Mouse (Mus musculus) liver, embryonic 14.5 days (tissue): ENCODE data around the gene Rexo4. TPM values are rescaled to one million over a fixed set of nuclear protein-coding genes. Genes with fewer than 3 reads are reported as not detected.

Source experiments
- ATAC-seq: fragments of 200-750 bp; cut with Nextera tagmentation; 2 replicates; pipeline ENCODE4 v1.8.0; 2017; ENCODE audit warnings: moderate number of reproducible peaks, mild to moderate bottlenecking, moderate library complexity; ENCODE audit not compliant: insufficient read depth
- DNase-seq, 3 experiments: peaks; one replicate each; pipeline ENCODE4 v3.0.0-alpha.2; 2012 to 2013; ENCODE audit warnings: low read depth in 3 of 3, low spot score in 3 of 3
- H3K27ac ChIP-seq: fragments of 300-500 bp; sonication (generic); 2 replicates; pipeline ENCODE4 v1.5.1; 2014; ENCODE audit warnings: moderate library complexity, mild to moderate bottlenecking, control low read depth, inconsistent platforms
- H3K27me3 ChIP-seq: fragments of 300-500 bp; sonication (generic); 2 replicates; pipeline ENCODE4 v1.6.1; 2014; ENCODE audit warnings: mild to moderate bottlenecking, low read length, moderate library complexity; ENCODE audit not compliant: control insufficient read depth, insufficient read depth
- H3K36me3 ChIP-seq: fragments of 300-500 bp; sonication (generic); replicated peaks from 2 replicates; pipeline ENCODE4 v1.6.1; 2014; ENCODE audit warnings: low read depth; ENCODE audit not compliant: control insufficient read depth, insufficient read depth
- H3K4me1 ChIP-seq, 2 experiments: fragments of 200-500 bp in 1 of 2; fragments of 300-500 bp in 1 of 2; sonication (generic) in 1 of 2; replicated peaks; 2 replicates each; pipeline ENCODE4 v1.6.1; 2012 to 2014; ENCODE audit warnings: antibody characterized with exemption in 1 of 2, inconsistent platforms in 1 of 2, low read length in 1 of 2; ENCODE audit not compliant: control insufficient read depth in 2 of 2, insufficient read depth in 2 of 2
- H3K4me2 ChIP-seq: fragments of 300-500 bp; sonication (generic); 2 replicates; pipeline ENCODE4 v1.6.1; 2014; ENCODE audit warnings: low read depth, mild to moderate bottlenecking, control low read depth, moderate library complexity
- H3K4me3 ChIP-seq, 2 experiments: fragments of 200-500 bp in 1 of 2; fragments of 300-500 bp in 1 of 2; sonication (generic) in 1 of 2; 2 replicates each; pipeline ENCODE4 v1.5.1; 2012 to 2014; ENCODE audit warnings: low read depth in 2 of 2, low read length in 2 of 2, mild to moderate bottlenecking in 2 of 2, control low read depth in 1 of 2, inconsistent platforms in 1 of 2, moderate library complexity in 1 of 2; ENCODE audit not compliant: insufficient read depth in 1 of 2
- H3K9ac ChIP-seq: fragments of 300-500 bp; sonication (generic); replicated peaks from 2 replicates; pipeline ENCODE4 v1.6.1; 2014; ENCODE audit warnings: mild to moderate bottlenecking, control low read depth, moderate library complexity
- H3K9me3 ChIP-seq: fragments of 300-500 bp; sonication (generic); 2 replicates; pipeline ENCODE4 v1.6.1; 2016; ENCODE audit warnings: low read length, mixed read lengths; ENCODE audit not compliant: control insufficient read depth
- CTCF ChIP-seq: IDR thresholded peaks from 2 replicates; pipeline ENCODE4 v1.5.1; 2016; ENCODE audit warnings: antibody characterized with exemption, low read depth, control low read depth
- EP300 ChIP-seq: IDR thresholded peaks from 2 replicates; pipeline ENCODE4 v1.6.1; 2016; ENCODE audit warnings: antibody characterized with exemption, low read depth
- WGBS: fragments of 180-500 bp; shearing (Covaris S2); extraction: QIAGEN DNeasy Blood & Tissue Kit; methylation state at CpG from one replicate; pipeline ENCODE4 v1.1.7; 2014; ENCODE audit not compliant: insufficient replicate concordance; 5-methylcytosine and 5-hydroxymethylcytosine counted together
- polyA plus RNA-seq, 2 experiments: library from polyadenylated mRNA; depleted of rRNA in 1 of 2; stranded (reverse) in 1 of 2; unstranded in 1 of 2; fragments of >200 nt; fragmentation: Nextera tagmentation in 1 of 2; extraction: Ambion mirVana in 1 of 2; gene quantifications; 2 replicates each; pipeline versions ENCODE4 v1.2.1 to v1.2.3; 2012 to 2014

The Rexo4 gene
- polyA plus RNA-seq, 2 experiments, result 18.0 to 18.6 TPM

- 51% methylated on average over 4 of the region's 4 CpGs for WGBS
Measured at GRCm38 (mm10) chr2:26907109-26907508, 57.1 kb downstream of the Rexo4 start.

GRCm38 (mm10) chr2:26906431-26906830 is 57.8 kb downstream of the Rexo4 start:
- Histone ChIP-seq H3K4me3 (no peak overlapping the region), H3K36me3 (peaks cover 26% of the 10 kb centered on the region), H3K9me3 (no peaks in the 10 kb centered on the region), H3K27me3 (no peaks in the 10 kb centered on the region), H3K27ac (no peak overlapping the region), H3K4me2 (no peak overlapping the region), H3K9ac (no peak overlapping the region), H3K4me1 (peaks cover 8 to 20% of the 10 kb centered on the region in 2 experiments)
- 78% methylated on average over 3 of the region's 3 CpGs for WGBS
- ATAC-seq (no peak), DNase-seq (no peak)
- TF ChIP-seq EP300 (no peak), CTCF (no peak)

More at GRCm38 (mm10) chr2:26907109-26907508, 57.1 kb downstream of the Rexo4 start:
- no peaks in the 10 kb centered on the region for H3K27me3 ChIP-seq
- ATAC-seq (no peak), DNase-seq (no peak)
- no peak overlapping the region for H3K4me3 ChIP-seq
- H3K9me3 ChIP-seq, result no peaks in the 10 kb centered on the region
- TF ChIP-seq EP300, result no peak
- TF ChIP-seq CTCF, result peak; percentile 92
- no peak overlapping the region for H3K9ac ChIP-seq
- H3K27ac ChIP-seq, result no peak overlapping the region
- H3K4me1 ChIP-seq, result peaks cover 9 to 15% of the 10 kb centered on the region in 2 experiments
- H3K36me3 ChIP-seq, result peaks cover 33% of the 10 kb centered on the region
- no peak overlapping the region for H3K4me2 ChIP-seq

GRCm38 (mm10) chr2:26905936-26906335 is 58.2 kb downstream of the Rexo4 start:
- ATAC-seq (no peak), DNase-seq (no peak)
- no peak overlapping the region for H3K4me2 ChIP-seq
- no peak overlapping the region for H3K27ac ChIP-seq
- TF ChIP-seq CTCF, result no peak
- no peak for TF ChIP-seq EP300
- H3K4me3 ChIP-seq, result no peak overlapping the region
- H3K27me3 ChIP-seq, result no peaks in the 10 kb centered on the region
- H3K9me3 ChIP-seq, result no peaks in the 10 kb centered on the region
- H3K36me3 ChIP-seq, result peaks cover 24% of the 10 kb centered on the region
- no peak overlapping the region for H3K9ac ChIP-seq
- peaks cover 11 to 22% of the 10 kb centered on the region in 2 experiments for H3K4me1 ChIP-seq
- 61% methylated on average over 2 of the region's 2 CpGs for WGBS

Other genes with a start within 250 kb of the Rexo4 start
- not detected in 2 replicates for gene Abo, start 99.4 kb downstream of the Rexo4 start, polyA plus RNA-seq (2012; rRNA removed)
- gene Abo, start 99.4 kb downstream of the Rexo4 start, polyA plus RNA-seq (2014; fragmentation: Nextera tagmentation; extraction: Ambion mirVana), result not detected in 2 replicates
- gene Surf6, start 61.5 kb downstream of the Rexo4 start, polyA plus RNA-seq (2012; rRNA removed), result 6.2 and 10.6 TPM in 2 replicates
- gene Surf6, start 61.5 kb downstream of the Rexo4 start, polyA plus RNA-seq (2014; fragmentation: Nextera tagmentation; extraction: Ambion mirVana), result 6.3 and 7.1 TPM in 2 replicates
- 13.7 and 15.1 TPM in 2 replicates for gene Med22, start 53.7 kb downstream of the Rexo4 start, polyA plus RNA-seq (2012; rRNA removed)
- 10.4 and 11.4 TPM in 2 replicates for gene Med22, start 53.7 kb downstream of the Rexo4 start, polyA plus RNA-seq (2014; fragmentation: Nextera tagmentation; extraction: Ambion mirVana)
- gene Rpl7a, start 53.6 kb downstream of the Rexo4 start, polyA plus RNA-seq (2012; rRNA removed), result 909 and 1,309 TPM in 2 replicates
- 501 and 504 TPM in 2 replicates for gene Rpl7a, start 53.6 kb downstream of the Rexo4 start, polyA plus RNA-seq (2014; fragmentation: Nextera tagmentation; extraction: Ambion mirVana)
- 21.0 and 27.2 TPM in 2 replicates for gene Surf2, start 48.0 kb downstream of the Rexo4 start, polyA plus RNA-seq (2012; rRNA removed)
- 20.0 and 21.7 TPM in 2 replicates for gene Surf2, start 48.0 kb downstream of the Rexo4 start, polyA plus RNA-seq (2014; fragmentation: Nextera tagmentation; extraction: Ambion mirVana)
- gene Surf1, start 47.9 kb downstream of the Rexo4 start, polyA plus RNA-seq (2012; rRNA removed), result 23.1 and 25.8 TPM in 2 replicates
- gene Surf1, start 47.9 kb downstream of the Rexo4 start, polyA plus RNA-seq (2014; fragmentation: Nextera tagmentation; extraction: Ambion mirVana), result 31.7 and 33.9 TPM in 2 replicates
- gene Surf4, start 30.5 kb downstream of the Rexo4 start, polyA plus RNA-seq (2012; rRNA removed), result 46.5 and 53.4 TPM in 2 replicates
- gene Surf4, start 30.5 kb downstream of the Rexo4 start, polyA plus RNA-seq (2014; fragmentation: Nextera tagmentation; extraction: Ambion mirVana), result 80.3 and 83.1 TPM in 2 replicates
- 0.03 and 0.07 TPM in 2 replicates for gene Stkld1, start 30.3 kb downstream of the Rexo4 start, polyA plus RNA-seq (2012; rRNA removed)
- 0.10 TPM in 1 of 2 replicates, not detected in the other for gene Stkld1, start 30.3 kb downstream of the Rexo4 start, polyA plus RNA-seq (2014; fragmentation: Nextera tagmentation; extraction: Ambion mirVana)
- gene Adamts13, start 9.0 kb upstream of the Rexo4 start, polyA plus RNA-seq (2012; rRNA removed), result 1.3 and 1.8 TPM in 2 replicates
- gene Adamts13, start 9.0 kb upstream of the Rexo4 start, polyA plus RNA-seq (2014; fragmentation: Nextera tagmentation; extraction: Ambion mirVana), result 0.89 and 0.91 TPM in 2 replicates
- gene Cacfd1, start 45.5 kb upstream of the Rexo4 start, polyA plus RNA-seq (2012; rRNA removed), result 11.0 and 11.8 TPM in 2 replicates
- gene Cacfd1, start 45.5 kb upstream of the Rexo4 start, polyA plus RNA-seq (2014; fragmentation: Nextera tagmentation; extraction: Ambion mirVana), result 8.8 TPM in 2 replicates
- gene Slc2a6, start 63.6 kb upstream of the Rexo4 start, polyA plus RNA-seq (2012; rRNA removed), result 0.12 and 0.17 TPM in 2 replicates
- gene Slc2a6, start 63.6 kb upstream of the Rexo4 start, polyA plus RNA-seq (2014; fragmentation: Nextera tagmentation; extraction: Ambion mirVana), result 0.20 TPM in 1 of 2 replicates, not detected in the other
- 0.03 TPM in 1 of 2 replicates, not detected in the other for gene Mymk, start 107.8 kb upstream of the Rexo4 start, polyA plus RNA-seq (2012; rRNA removed)
- gene Mymk, start 107.8 kb upstream of the Rexo4 start, polyA plus RNA-seq (2014; fragmentation: Nextera tagmentation; extraction: Ambion mirVana), result not detected in 2 replicates
- gene Adamtsl2, start 115.0 kb upstream of the Rexo4 start, polyA plus RNA-seq (2012; rRNA removed), result 0.31 and 0.47 TPM in 2 replicates
- 0.25 and 0.53 TPM in 2 replicates for gene Adamtsl2, start 115.0 kb upstream of the Rexo4 start, polyA plus RNA-seq (2014; fragmentation: Nextera tagmentation; extraction: Ambion mirVana)
- 0.01 and 0.04 TPM in 2 replicates for gene Fam163b, start 178.1 kb upstream of the Rexo4 start, polyA plus RNA-seq (2012; rRNA removed)
- gene Fam163b, start 178.1 kb upstream of the Rexo4 start, polyA plus RNA-seq (2014; fragmentation: Nextera tagmentation; extraction: Ambion mirVana), result not detected in 2 replicates
- gene Dbh, start 200.8 kb upstream of the Rexo4 start, polyA plus RNA-seq (2012; rRNA removed), result 0.02 TPM in 1 of 2 replicates, not detected in the other
- gene Dbh, start 200.8 kb upstream of the Rexo4 start, polyA plus RNA-seq (2014; fragmentation: Nextera tagmentation; extraction: Ambion mirVana), result not detected in 2 replicates